Mouse (Mus musculus) left cerebral cortex, postnatal 4 days (tissue): ENCODE results near the gene Synj2. TPM values are rescaled to one million over a fixed set of nuclear protein-coding genes. Genes with fewer than 3 reads are reported as not detected.

ENCODE experiments used
- DNase-seq: peaks from one replicate; pipeline ENCODE4 v3.0.0-alpha.2; 2022
- intact Hi-C: fragments of 180-260 bp; cut with DNase I; formaldehyde crosslinking; loops from one replicate; pipeline ENCODE4 v1.15.1; 2025
- total RNA-seq, 2 experiments: library from RNA; stranded (reverse); gene quantifications; 2 replicates each; pipeline ENCODE4 v1.2.3; 2021

Gene Synj2
- total RNA-seq, 2 experiments from 2014 or later: 9.7 to 13.3 TPM

- no peak for DNase-seq
- intact Hi-C loops: no loop called here
Observed at GRCm38 (mm10) chr17:5970298-5970821, 29.3 kb downstream of the Synj2 start.

DNA sequence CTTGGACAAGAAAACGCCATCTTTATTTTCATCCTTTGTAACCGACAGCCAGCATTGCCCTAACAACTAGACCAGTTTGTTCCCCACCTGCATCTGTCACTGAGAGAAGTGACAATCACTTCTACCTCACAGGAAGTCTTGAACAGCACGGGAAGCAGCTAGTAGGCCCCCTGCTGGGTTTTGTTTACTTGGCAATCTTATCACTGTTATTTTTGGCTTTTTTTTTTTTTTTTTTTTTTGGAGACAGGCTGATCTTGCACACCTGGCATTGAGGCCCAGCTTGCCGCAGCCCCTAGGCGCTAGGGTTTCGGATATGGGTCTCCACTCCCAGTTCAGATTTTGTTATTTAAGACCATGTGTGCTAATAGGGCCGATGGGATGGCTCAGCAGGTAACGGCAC lies 32.5 kb downstream of the Synj2 start:
- DNase-seq: no peak
- intact Hi-C loops: no loop called here

GRCm38 (mm10) chr17:5975099-5975977 lies 34.3 kb downstream of the Synj2 start:
- intact Hi-C loops: no loop called here

GRCm38 (mm10) chr17:5976221-5977055 lies 35.4 kb downstream of the Synj2 start:
- intact Hi-C loops: no loop called here
- no peak for DNase-seq

More at GRCm38 (mm10) chr17:5975099-5975977, 34.3 kb downstream of the Synj2 start:
- DNase-seq: no peak

GRCm38 (mm10) chr17:5977056-5977920 lies 36.2 kb downstream of the Synj2 start:
- DNase-seq: no peak
- intact Hi-C loops: no loop called here

DNA sequence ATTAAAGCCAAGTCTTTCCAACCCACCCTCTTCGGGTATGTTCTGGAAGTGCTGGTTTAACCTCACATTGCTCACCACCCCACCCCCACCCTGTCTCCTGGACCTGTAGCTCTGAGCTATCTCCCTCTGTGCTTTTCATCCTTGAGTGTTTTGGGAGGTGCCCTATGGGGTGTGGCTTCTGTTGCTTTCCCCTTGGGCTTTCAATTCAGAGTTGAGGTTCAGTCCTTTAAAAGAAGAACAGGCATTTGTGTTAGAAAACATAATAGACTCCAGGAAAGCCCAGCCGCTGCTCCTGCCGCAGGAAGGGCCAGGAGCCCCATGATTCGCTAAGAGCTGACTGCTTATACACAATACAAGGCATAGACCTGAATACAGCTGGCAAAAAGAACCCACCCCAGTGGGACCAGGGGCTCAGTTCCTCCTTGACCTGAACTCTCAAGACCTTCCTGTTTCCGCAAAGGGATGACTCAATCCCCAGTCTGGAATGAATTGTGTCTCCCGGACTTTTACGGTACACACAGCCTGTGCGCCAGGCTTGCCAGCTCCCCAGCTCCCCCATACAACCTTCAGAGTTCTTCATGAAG lies 36.9 kb downstream of the Synj2 start:
- DNase-seq: no peak
- intact Hi-C loops: no loop called here

DNA sequence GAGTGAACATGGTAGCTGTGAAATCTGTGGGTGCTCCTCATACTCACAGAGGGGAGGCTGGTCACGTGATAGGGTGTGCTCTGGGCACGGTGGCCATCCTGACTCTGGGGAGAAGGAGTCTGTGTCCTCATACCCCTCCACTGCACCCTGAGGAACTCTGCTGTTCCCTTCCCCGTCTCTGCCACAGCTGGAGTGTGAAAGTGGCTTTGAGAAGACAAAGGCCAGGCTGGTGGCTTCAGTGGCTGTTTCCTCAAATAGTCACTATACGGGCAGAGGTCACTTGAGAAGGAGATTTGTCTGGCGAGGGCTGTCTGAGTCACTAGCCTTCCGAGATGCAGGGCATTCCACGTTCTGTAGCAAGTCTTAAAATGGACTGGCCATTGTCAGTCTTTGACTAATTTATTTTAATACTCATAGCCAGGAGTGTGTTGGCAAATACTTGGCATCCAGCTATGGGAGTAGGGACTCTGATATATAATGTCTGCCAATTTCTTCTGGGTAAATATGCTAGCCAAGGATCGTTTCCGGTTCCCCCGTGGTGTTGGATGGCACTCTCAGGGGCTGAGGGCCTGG lies 37.5 kb downstream of the Synj2 start:
- intact Hi-C loops: no loop called here
- no peak for DNase-seq

DNA sequence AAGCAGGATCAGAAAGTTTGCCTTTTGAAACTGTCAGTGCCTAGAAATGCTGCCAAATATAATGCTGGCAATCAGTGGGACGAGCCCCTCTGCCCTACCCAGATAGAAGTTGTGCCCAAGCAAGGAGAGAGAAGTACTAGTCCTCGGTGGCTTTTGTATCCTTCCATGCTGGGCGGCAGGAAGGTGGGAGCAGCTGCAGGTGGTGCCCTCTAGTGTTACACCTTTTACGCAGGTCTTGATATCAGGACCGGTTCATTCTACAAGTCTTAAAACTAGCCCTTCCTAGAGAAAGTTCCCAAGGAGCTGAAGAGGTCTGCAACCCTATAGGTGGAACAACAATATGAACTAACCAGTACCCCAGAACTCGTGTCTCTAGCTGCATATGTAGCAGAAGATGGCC lies 39.8 kb downstream of the Synj2 start:
- no peak for DNase-seq
- intact Hi-C loops: no loop called here

DNA sequence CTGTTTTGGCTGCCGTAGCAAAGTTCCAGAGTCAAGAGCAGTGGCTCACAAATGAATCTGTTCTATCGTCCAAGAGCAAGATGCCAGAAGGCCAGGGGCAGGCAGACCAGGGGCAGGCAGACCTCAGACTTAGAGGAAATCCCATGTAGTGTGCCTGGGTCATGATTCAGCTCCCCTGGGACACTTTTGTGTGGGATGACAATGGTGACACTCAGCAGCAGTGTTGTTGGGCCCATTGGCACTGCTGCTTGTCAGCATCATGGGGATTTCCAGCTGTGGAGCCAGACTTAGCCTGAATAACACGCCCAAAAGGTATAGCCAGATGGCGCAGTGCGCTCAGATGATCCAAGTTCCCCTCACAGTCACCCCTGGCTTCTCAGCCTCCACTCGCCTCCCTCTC lies 42.1 kb downstream of the Synj2 start:
- DNase-seq: no peak
- intact Hi-C loops: no loop called here

DNA sequence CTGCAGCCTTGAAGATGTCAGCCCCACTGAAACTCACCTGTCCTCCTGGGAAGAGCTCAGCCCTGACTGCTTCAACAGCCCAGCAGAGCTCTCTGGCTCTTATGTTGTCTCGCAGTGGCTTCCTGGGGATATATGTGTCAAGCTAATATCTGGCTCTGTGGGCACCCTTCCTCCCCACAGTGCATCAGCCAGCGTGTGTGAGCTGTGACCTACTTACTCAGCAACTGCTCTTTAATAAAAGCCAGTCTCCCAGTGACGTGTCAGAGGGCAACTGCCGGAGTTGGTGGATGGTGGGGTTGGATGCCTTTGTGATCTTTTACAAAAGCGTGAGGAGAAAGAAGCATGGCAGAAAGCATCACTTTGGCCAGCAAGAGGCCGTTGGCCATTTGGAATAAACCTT lies 42.8 kb downstream of the Synj2 start:
- intact Hi-C loops: no loop called here
- DNase-seq: no peak

DNA sequence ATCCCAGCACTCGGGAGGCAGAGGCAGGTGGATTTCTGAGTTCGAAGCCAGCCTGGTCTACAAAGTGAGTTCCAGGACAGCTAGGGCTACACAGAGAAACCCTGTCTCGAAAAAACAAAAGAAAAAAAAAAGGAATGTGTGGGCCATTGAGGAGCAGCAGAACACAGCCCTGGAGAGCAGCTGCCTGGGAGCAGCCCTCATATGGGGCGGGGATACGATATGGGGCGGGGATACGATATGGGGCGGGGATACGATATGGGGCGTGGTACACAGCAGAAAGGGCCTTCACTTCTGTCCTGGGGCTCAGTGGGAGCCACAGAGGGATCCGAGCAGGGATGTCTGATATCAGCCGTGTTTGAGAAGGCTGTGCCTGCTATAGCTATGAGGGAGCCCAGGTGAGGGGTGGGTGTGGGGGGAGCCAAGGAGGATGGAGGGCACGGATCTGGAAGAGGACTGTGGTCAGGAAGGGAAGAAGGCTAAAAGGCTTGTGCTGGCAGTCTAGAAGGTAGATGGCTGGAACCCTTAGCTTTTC lies 43.7 kb downstream of the Synj2 start:
- no peak for DNase-seq
- intact Hi-C loops: no loop called here

DNA sequence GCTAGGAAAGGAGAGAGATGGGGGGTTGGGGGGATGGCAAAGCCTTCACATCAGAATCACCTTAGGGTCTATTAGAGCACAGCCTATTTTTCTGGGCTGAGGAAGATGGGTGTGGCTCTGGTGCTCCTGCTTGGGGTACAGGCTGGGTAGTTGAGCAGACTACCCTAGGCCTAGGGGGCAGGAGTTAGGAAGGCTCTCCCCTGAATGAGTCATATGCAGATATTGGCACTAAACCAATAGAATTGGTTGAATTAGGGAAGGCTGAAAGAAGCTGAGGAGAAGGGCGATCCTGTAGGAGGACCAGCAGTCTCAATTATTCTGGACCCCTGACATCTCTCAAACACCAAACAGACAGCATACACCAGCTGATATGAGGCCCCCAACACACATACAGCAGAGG lies 44.2 kb downstream of the Synj2 start:
- intact Hi-C loops: no loop called here

DNA sequence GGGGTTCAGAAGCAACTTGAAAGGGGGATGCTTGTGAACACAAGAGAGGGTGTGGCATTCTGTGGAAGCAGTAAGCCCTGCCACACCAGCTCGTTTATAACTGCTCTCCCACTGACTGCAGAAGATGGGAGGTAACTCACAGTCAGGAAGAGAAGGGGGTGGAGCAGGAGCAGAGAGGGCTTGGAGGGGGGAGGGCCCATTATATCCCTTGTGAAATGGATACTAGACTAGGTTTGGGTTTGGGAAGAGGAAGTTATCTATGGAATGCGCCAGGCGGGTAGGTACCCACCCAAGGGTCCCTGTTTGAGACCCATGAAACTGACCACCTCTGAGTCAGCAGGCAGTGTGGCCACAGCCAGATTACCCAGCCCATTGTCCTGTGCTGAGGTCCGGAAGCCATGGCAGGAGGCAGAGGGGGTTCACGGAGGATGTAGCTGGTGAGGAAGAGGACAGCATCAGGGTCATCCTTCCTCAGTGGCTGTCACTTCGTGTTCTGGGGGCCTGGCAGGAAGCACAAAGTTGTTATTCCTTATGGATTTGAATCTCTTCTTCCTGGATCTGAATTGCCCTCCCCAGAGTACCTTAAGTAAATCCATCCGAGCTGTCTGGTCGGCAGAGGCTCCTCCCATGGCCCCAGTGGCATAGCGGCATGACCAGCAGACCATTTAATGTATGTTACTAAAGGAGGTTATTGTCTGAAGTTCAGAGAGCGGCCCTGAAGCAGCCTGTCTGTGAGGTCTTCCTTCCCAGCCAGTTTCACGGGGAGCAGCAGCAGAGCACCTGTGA lies 46.4 kb downstream of the Synj2 start:
- intact Hi-C loops: no loop called here
- no peak for DNase-seq

More for the DNA sequence above, 44.2 kb downstream of the Synj2 start:
- no peak for DNase-seq

DNA sequence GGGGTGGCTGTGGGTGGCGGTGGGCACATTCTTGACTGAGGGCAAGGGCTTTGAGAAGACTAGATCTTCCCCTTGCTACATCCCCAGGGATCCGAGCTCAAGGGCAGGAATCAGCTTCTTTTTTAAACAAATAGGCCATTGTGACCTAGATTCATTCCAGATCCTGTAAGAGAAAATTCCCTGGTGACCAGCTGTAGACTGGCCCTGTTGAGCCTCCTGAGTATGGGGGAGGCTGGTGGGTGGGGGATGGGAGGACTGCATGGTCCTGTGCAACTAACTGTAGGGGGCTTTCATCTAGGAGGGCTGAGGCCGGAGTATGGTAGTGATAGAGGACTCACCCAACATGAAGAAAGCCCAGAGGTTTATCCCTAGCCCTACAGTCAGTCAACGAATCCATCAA lies 47.0 kb downstream of the Synj2 start:
- DNase-seq: no peak
- intact Hi-C loops: no loop called here

DNA sequence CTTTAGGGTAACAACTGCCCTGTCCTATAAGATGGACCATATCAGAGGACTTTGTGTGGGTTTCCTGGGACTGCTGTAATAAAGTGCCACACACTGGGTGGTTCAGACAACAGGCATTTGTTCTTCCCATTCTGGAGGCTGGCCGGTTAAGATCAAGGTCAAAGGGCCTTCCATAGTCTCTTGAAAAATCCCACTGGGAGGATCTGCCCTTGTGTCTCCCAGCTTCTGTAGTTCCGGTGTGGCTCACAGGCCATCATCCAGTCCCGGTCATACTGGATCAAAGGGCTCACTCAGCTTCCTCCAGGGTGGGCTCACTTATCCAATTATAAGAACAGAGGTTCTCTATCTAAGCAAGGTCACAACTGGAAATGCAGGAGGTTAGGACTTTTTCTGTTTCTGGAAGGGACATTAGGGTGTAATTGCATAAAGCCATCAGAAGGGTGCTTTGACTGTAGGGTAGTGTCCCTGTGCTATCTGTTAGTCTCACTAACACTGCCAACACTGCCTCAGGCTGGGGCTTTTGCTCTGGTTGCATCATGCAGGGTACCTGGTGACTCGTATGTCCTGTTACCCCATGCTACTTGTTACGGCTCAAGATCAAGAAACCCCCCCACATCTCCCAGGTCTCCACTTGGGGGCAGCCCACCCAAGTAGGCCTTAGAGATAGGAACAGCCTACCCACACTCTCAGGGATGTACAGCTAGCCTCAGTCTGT lies 51.9 kb downstream of the Synj2 start:
- intact Hi-C loops: no loop called here
- no peak for DNase-seq

DNA sequence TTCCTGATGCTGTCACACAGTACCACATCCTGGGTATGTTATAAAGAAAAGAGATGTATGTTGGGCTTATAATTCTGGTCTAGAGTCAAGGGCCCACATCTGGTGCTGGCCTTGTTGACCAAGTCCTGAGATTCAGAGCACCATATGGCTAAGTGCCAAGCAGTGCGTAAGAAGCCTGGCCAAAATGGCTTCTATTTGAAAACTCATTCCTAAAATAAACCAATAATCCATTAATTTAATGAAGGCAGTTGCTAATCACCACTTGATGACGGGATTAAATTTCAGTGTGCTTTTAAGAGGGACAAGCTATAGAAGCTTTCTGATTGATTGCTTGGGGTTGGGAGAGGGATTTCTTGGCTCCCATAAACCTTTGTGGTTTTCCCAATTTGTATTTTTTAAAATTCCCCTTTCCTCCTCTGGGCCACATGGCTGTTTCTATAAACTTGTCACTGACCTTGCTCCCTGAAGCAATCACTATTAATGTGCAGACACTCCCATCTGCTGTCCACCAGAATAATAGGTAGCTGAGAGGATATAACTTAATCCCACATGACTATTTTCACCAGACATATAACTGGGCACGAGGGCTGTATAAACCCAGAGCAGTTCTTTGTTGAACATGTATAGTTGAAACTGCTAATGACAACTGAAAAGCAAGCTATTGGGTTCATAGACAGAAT lies 52.6 kb downstream of the Synj2 start:
- intact Hi-C loops: no loop called here
- no peak for DNase-seq

DNA sequence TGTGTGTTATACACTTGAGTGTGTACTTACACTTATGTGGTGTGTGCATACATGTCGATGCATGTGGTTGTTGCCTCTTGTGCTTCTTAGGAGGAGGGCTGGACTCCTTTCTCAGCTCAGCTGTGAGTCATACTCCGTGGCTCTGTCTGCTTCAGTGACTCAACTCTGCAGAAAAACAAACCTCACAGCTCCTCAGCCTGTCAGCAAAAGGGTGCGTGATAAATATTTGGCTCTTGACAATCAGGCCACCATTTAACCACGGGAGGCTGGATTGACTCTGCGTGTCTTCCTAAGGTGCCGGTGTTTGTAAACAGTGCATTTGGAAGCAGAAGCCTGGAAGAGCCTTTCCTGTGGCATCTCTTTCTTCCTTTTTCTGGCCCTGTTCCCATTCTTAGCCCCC lies 53.5 kb downstream of the Synj2 start:
- DNase-seq: no peak
- intact Hi-C loops: no loop called here

- intact Hi-C loops: no loop called here
- no peak for DNase-seq
Observed at GRCm38 (mm10) chr17:5996589-5996988, 55.5 kb downstream of the Synj2 start.
